Mouse (Mus musculus) neural tube, embryonic 11.5 days (tissue): ENCODE data around the gene Pmm1. TPM values are rescaled to one million over a fixed set of nuclear protein-coding genes. Genes with fewer than 3 reads are reported as not detected.
"Not testable (repeated sequence)": the region's sequence is repeated elsewhere in the genome, so short reads cannot be mapped to it uniquely, and the experiment has no call there.

ENCODE experiments used
- ATAC-seq: fragments of 200-750 bp; cut with Nextera tagmentation; 2 replicates; pipeline ENCODE4 v1.8.0; 2017; ENCODE audit warnings: moderate number of reproducible peaks, mild to moderate bottlenecking, moderate TSS enrichment, moderate library complexity; ENCODE audit not compliant: insufficient read depth, low FRiP score, low TSS enrichment
- DNase-seq: peaks from one replicate; pipeline ENCODE4 v3.0.0-alpha.2; 2015; ENCODE audit warnings: low spot score
- H3K27ac ChIP-seq: fragments of 300-500 bp; sonication (generic); 2 replicates; pipeline ENCODE4 v1.5.1; 2014; ENCODE audit warnings: low read depth, mild to moderate bottlenecking, low read length
- H3K27me3 ChIP-seq: fragments of 300-500 bp; sonication (generic); 2 replicates; pipeline ENCODE4 v1.6.1; 2014; ENCODE audit warnings: mild to moderate bottlenecking, low read length, mixed read lengths; ENCODE audit not compliant: control insufficient read depth, insufficient read depth
- H3K36me3 ChIP-seq: fragments of 300-500 bp; sonication (generic); 2 replicates; pipeline ENCODE4 v1.6.1; 2014; ENCODE audit warnings: mild to moderate bottlenecking, low read length, moderate library complexity, mixed read lengths; ENCODE audit not compliant: control insufficient read depth, insufficient read depth
- H3K4me1 ChIP-seq: fragments of 300-500 bp; sonication (generic); 2 replicates; pipeline ENCODE4 v1.6.1; 2014; ENCODE audit warnings: low read length, mixed read lengths; ENCODE audit not compliant: control insufficient read depth, insufficient read depth
- H3K4me2 ChIP-seq: fragments of 300-500 bp; sonication (generic); 2 replicates; pipeline ENCODE4 v1.6.1; 2014; ENCODE audit warnings: low read depth, mild to moderate bottlenecking, moderate library complexity
- H3K4me3 ChIP-seq: fragments of 300-500 bp; sonication (generic); 2 replicates; pipeline ENCODE4 v1.5.1; 2014; ENCODE audit warnings: low read depth, low read length
- H3K9ac ChIP-seq: fragments of 300-500 bp; sonication (generic); 2 replicates; pipeline ENCODE4 v1.6.1; 2014; ENCODE audit warnings: mild to moderate bottlenecking, low read length
- H3K9me3 ChIP-seq: fragments of 300-500 bp; sonication (generic); 2 replicates; pipeline ENCODE4 v1.6.1; 2016; ENCODE audit warnings: low read length; ENCODE audit not compliant: control insufficient read depth
- WGBS: fragments of 180-500 bp; shearing (Covaris S2); extraction: QIAGEN DNeasy Blood & Tissue Kit; methylation state at CpG from one replicate; pipeline ENCODE4 v1.1.7; 2014; 5-methylcytosine and 5-hydroxymethylcytosine counted together
- polyA plus RNA-seq: library from polyadenylated mRNA; unstranded; fragments of >200 nt; fragmentation: Nextera tagmentation; extraction: Ambion mirVana; gene quantifications from 2 replicates; pipeline ENCODE4 v1.2.1, GENCODE M21; 2014

Gene Pmm1
- polyA plus RNA-seq, 1 experiment from 2014 or later: 35.2 TPM

DNA sequence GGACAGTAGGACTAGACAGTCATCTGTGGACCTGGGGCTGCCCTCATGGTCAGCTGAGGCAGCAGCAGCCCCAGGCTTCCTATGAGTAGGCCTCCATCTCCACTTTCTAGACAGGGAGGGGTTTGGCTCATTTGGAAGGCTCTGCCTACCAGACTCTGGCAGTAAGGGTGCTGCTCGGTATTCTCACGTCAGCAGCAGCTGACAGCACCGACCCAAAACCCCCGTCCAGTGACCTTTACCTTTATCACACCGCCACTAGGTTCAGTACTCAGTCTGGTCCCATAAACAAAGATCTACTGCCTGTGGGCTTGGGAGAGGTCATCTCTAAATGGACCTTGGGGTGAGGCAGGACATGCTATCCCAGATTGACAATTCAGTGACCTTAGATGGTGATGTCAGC, 45.1 kb downstream of the Pmm1 start:
- ATAC-seq: no peak
- no peak overlapping the region for H3K27ac ChIP-seq
- H3K4me1 ChIP-seq: no peaks in the 10 kb centered on the region
- WGBS: 85% methylated on average over 5 of the region's 5 CpGs
- H3K4me2 ChIP-seq: no peak overlapping the region
- H3K27me3 ChIP-seq: no peaks in the 10 kb centered on the region
- no peak overlapping the region for H3K4me3 ChIP-seq
- H3K9me3 ChIP-seq: no peaks in the 10 kb centered on the region
- H3K9ac ChIP-seq: no peak overlapping the region
- no peak for DNase-seq
- peaks cover 29% of the 10 kb centered on the region for H3K36me3 ChIP-seq

DNA sequence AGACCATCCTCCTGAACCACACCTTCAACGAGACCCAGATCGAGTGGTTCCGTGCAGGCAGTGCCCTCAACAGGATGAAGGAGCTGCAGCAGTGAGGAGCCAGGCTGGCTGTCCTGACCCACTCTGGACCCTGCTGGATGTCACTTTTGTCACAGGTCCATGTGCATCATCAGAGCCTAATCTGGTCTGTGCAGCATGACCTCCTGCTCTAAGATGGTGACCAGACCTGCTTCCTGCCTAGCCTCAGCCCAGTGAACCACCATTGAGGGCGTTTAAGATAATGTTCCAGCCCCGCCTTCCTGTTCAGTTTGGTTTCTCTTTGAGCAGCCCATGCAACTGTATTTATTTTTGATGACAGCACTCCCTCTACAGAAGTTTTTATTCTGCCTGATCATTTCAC, 46.1 kb downstream of the Pmm1 start:
- Histone ChIP-seq H3K4me2 (no peak overlapping the region), H3K9me3 (no peaks in the 10 kb centered on the region), H3K27ac (no peak overlapping the region), H3K9ac (no peak overlapping the region), H3K27me3 (no peaks in the 10 kb centered on the region), H3K36me3 (peaks cover 32% of the 10 kb centered on the region), H3K4me1 (no peaks in the 10 kb centered on the region), H3K4me3 (no peak overlapping the region)
- WGBS: 82% methylated on average over 5 of the region's 5 CpGs
- DNase-seq: no peak
- no peak for ATAC-seq

DNA sequence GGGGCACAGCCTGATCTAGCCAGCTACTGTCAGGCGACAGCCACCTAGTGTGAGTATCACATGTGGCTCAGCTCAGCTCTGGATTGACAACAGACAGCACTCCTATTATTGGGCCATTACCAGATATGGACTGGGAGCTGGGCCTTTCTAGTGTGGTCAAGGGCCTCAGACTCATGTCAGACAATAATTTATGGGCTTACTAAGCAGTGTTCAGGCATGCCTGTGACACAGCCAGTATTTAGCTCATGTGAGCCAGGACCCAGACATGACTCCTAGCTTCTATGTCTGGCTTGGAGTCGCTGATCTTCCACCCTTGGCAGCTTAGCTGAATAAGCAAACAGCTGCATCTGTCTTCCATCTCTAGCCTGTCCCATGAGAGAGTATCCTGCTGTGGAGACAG, 48.2 kb downstream of the Pmm1 start:
- H3K36me3 ChIP-seq: peaks cover 43% of the 10 kb centered on the region
- no peak overlapping the region for H3K27ac ChIP-seq

GRCm38 (mm10) chr15:81908767-81909166, 52.0 kb downstream of the Pmm1 start:
- DNase-seq, H3K27me3 ChIP-seq, H3K9me3 ChIP-seq, H3K4me3 ChIP-seq, H3K27ac ChIP-seq, H3K4me1 ChIP-seq, H3K9ac ChIP-seq, H3K4me2 ChIP-seq, ATAC-seq: not testable (repeated sequence)
- peaks cover 28% of the 10 kb centered on the region for H3K36me3 ChIP-seq
- WGBS: 91% methylated on average over 4 of the region's 4 CpGs

More for the DNA sequence above, 48.2 kb downstream of the Pmm1 start:
- ATAC-seq (no peak), DNase-seq (no peak)
- Histone ChIP-seq H3K9me3 (no peaks in the 10 kb centered on the region), H3K4me1 (no peaks in the 10 kb centered on the region), H3K4me2 (no peak overlapping the region), H3K4me3 (no peak overlapping the region), H3K9ac (no peak overlapping the region), H3K27me3 (no peaks in the 10 kb centered on the region)
- 75% methylated on average over 2 of the region's 2 CpGs for WGBS

DNA sequence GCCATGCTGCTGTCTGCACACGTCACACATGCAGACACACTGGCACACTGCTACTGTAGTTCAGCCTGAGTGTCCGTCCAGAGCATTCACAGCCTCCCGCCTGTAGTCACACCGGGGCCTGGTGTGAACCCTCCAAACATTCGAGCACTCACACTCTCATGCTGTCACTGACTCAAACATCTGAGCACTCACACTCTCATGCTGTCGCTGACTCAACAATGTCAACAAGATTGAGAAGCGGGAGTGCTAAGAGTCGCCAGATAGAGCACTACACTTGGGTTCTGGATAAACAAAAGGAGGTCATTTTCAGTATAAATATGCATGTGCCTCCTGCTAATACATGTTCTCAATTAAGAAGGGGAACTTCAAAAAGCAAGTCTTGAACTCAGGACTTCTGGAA, 52.8 kb downstream of the Pmm1 start:
- H3K36me3 ChIP-seq: peaks cover 29% of the 10 kb centered on the region
- H3K9ac ChIP-seq: no peak overlapping the region
- no peaks in the 10 kb centered on the region for H3K9me3 ChIP-seq
- no peaks in the 10 kb centered on the region for H3K4me1 ChIP-seq
- no peaks in the 10 kb centered on the region for H3K27me3 ChIP-seq
- no peak overlapping the region for H3K27ac ChIP-seq
- no peak overlapping the region for H3K4me3 ChIP-seq
- ATAC-seq (no peak), DNase-seq (no peak)
- 94% methylated on average over 8 of the region's 8 CpGs for WGBS
- H3K4me2 ChIP-seq: no peak overlapping the region

DNA sequence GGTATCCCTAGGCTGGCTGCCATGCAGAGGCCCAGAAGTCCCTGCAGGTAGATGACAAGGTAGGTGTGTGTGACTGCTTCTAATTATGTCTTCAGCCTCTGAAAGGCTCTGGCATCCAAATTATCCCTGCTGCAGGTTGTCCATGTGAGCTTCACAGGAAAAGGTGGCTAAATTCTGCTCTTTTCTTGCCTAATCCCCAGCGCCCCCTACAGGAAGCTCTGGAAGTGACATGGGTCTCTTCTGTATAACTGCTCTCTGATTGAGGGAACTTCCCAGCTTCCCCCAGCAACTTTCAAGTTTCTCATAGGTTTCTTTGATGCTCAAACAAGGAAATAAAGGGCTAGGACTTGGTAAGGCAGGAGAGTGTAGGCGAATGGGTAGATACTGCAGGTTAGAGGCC, 55.8 kb downstream of the Pmm1 start:
- no peak overlapping the region for H3K9ac ChIP-seq
- no peak overlapping the region for H3K4me2 ChIP-seq
- no peaks in the 10 kb centered on the region for H3K4me1 ChIP-seq
- no peak overlapping the region for H3K4me3 ChIP-seq
- WGBS: 42% methylated on average over 2 of the region's 2 CpGs
- no peaks in the 10 kb centered on the region for H3K27me3 ChIP-seq
- H3K9me3 ChIP-seq: no peaks in the 10 kb centered on the region
- H3K36me3 ChIP-seq: peaks cover 21% of the 10 kb centered on the region
- no peak overlapping the region for H3K27ac ChIP-seq
- ATAC-seq (no peak), DNase-seq (peak; percentile 64)

Other genes starting within 250 kb of the Pmm1 start
- gene Zc3h7b, start 215.9 kb downstream of the Pmm1 start, polyA plus RNA-seq: 48.8 TPM in 2 replicates
- 137 and 152 TPM in 2 replicates for gene Rangap1, start 215.4 kb downstream of the Pmm1 start, polyA plus RNA-seq
- 13.7 and 14.1 TPM in 2 replicates for gene Tef, start 158.5 kb downstream of the Pmm1 start, polyA plus RNA-seq
- gene Tob2, start 102.1 kb downstream of the Pmm1 start, polyA plus RNA-seq: 15.8 and 15.9 TPM in 2 replicates
- gene Phf5a, start 89.0 kb downstream of the Pmm1 start, polyA plus RNA-seq: 197 and 203 TPM in 2 replicates
- gene Aco2, start 88.6 kb downstream of the Pmm1 start, polyA plus RNA-seq: 190 and 200 TPM in 2 replicates
- 73.9 and 83.0 TPM in 2 replicates for gene Polr3h, start 34.7 kb downstream of the Pmm1 start, polyA plus RNA-seq
- gene Csdc2, start 24.2 kb downstream of the Pmm1 start, polyA plus RNA-seq: 25.7 and 27.7 TPM in 2 replicates
- not detected in 2 replicates for gene 1700029P11Rik, start 19.6 kb upstream of the Pmm1 start, polyA plus RNA-seq
- gene Xrcc6, start 26.9 kb upstream of the Pmm1 start, polyA plus RNA-seq: 73.2 and 73.8 TPM in 2 replicates
- gene Desi1, start 72.9 kb upstream of the Pmm1 start, polyA plus RNA-seq: 39.8 and 45.9 TPM in 2 replicates
- 283 and 301 TPM in 2 replicates for gene Snu13, start 86.7 kb upstream of the Pmm1 start, polyA plus RNA-seq
- not detected in 2 replicates for gene 4930407I10Rik, start 98.2 kb upstream of the Pmm1 start, polyA plus RNA-seq
- gene Mei1, start 109.1 kb upstream of the Pmm1 start, polyA plus RNA-seq: 0.05 TPM in 1 of 2 replicates, not detected in the other
- 19.7 and 23.5 TPM in 2 replicates for gene Ccdc134, start 167.0 kb upstream of the Pmm1 start, polyA plus RNA-seq
- gene Srebf2, start 186.3 kb upstream of the Pmm1 start, polyA plus RNA-seq: 179 and 195 TPM in 2 replicates